Mouse (Mus musculus): ENCODE results near the gene Dlx4.

Gene Dlx4

GRCm38 (mm10) chr11:95101071-95101788, 44.8 kb downstream of the Dlx4 start:
- DNase-seq = peak; percentile 92

GRCm38 (mm10) chr11:95100393-95100792, 45.7 kb downstream of the Dlx4 start:
- peak; percentile 92 for DNase-seq

GRCm38 (mm10) chr11:95098346-95099095, 47.5 kb downstream of the Dlx4 start:
- no peak for DNase-seq

GRCm38 (mm10) chr11:95097889-95098288, 48.2 kb downstream of the Dlx4 start:
- DNase-seq = no peak

- peak; percentile 88 for DNase-seq
These were observed 49.3 kb downstream of the Dlx4 start for GRCm38 (mm10) chr11:95096608-95097373.

- no peak for DNase-seq
These were observed 50.5 kb downstream of the Dlx4 start for GRCm38 (mm10) chr11:95095596-95095995.

GRCm38 (mm10) chr11:95093077-95093476, 53.0 kb downstream of the Dlx4 start:
- no peak for DNase-seq

Measured in heart, adult 11 months (tissue).